Mouse (Mus musculus) layer of hippocampus, adult 11-12 months (tissue): Measurements from ENCODE around the gene Clpsl2.

Experiments
- DNase-seq: peaks from one replicate; pipeline ENCODE4 v3.0.0; 2022; ENCODE audit warnings: low spot score

The Clpsl2 gene

GRCm38 (mm10) chr17:28560598-28560997 is 11.4 kb downstream of the Clpsl2 start, which contains the start of gene Clps:
TSS of gene Clps (minus strand) at chr17:28560766.
- DNase-seq, result no peak

GRCm38 (mm10) chr17:28561613-28562012 is 12.4 kb downstream of the Clpsl2 start:
- no peak for DNase-seq

GRCm38 (mm10) chr17:28565181-28565580 is 16.0 kb downstream of the Clpsl2 start:
- DNase-seq, result no peak

GRCm38 (mm10) chr17:28567541-28567940 is 18.3 kb downstream of the Clpsl2 start:
- DNase-seq, result no peak

- DNase-seq, result no peak
These were observed 22.7 kb downstream of the Clpsl2 start for GRCm38 (mm10) chr17:28571868-28572267.

GRCm38 (mm10) chr17:28572521-28572920 is 23.3 kb downstream of the Clpsl2 start:
- DNase-seq, result no peak

- DNase-seq, result no peak
These were observed 23.7 kb downstream of the Clpsl2 start for GRCm38 (mm10) chr17:28572941-28573340.

- DNase-seq, result no peak
These were observed 26.3 kb downstream of the Clpsl2 start, which contains the start of gene Lhfpl5 for GRCm38 (mm10) chr17:28575244-28576125. TSS of gene Lhfpl5 (plus strand) at chr17:28575641.

- no peak for DNase-seq
These were observed 31.2 kb downstream of the Clpsl2 start for GRCm38 (mm10) chr17:28580396-28580795.

GRCm38 (mm10) chr17:28581056-28581455 is 31.8 kb downstream of the Clpsl2 start:
- no peak for DNase-seq

GRCm38 (mm10) chr17:28586509-28586908 is 37.3 kb downstream of the Clpsl2 start:
- no peak for DNase-seq

- DNase-seq, result no peak
These were observed 39.4 kb downstream of the Clpsl2 start for GRCm38 (mm10) chr17:28588591-28588990.

- no peak for DNase-seq
These were observed 41.4 kb downstream of the Clpsl2 start for GRCm38 (mm10) chr17:28590596-28590995.

- DNase-seq, result no peak
These were observed 42.3 kb downstream of the Clpsl2 start for GRCm38 (mm10) chr17:28591476-28591875.

- peak; percentile 74 for DNase-seq
These were observed 43.8 kb downstream of the Clpsl2 start for GRCm38 (mm10) chr17:28592998-28593397.

GRCm38 (mm10) chr17:28593965-28594364 is 44.8 kb downstream of the Clpsl2 start:
- no peak for DNase-seq

GRCm38 (mm10) chr17:28600780-28601179 is 51.6 kb downstream of the Clpsl2 start:
- no peak for DNase-seq

GRCm38 (mm10) chr17:28601557-28602250 is 52.5 kb downstream of the Clpsl2 start:
- DNase-seq, result no peak
